Mouse (Mus musculus): Measurements from ENCODE around the gene Yif1b. TPM values are rescaled to one million over a fixed set of nuclear protein-coding genes. Genes with fewer than 3 reads are reported as not detected.

Yif1b gene
- polyA plus RNA-seq, 1 experiment from 2014 or later = 114 TPM

- 76% methylated on average over 4 of the region's 4 CpGs for WGBS
- Histone ChIP-seq H3K27me3 (ENCODE audit: control insufficient read depth, insufficient read depth, low read length) (no peaks in the 10 kb centered on the region), H3K9ac (ENCODE audit: low read length) (no peak overlapping the region), H3K4me3 (ENCODE audit: control insufficient read depth in 1 of 2, insufficient read depth in 1 of 2, low read depth in 1 of 2, low read length in 2 of 2) (no peak overlapping the region), H3K4me1 (ENCODE audit: control insufficient read depth in 2 of 2, insufficient read depth in 2 of 2, low read length in 2 of 2) (peaks cover 17 to 27% of the 10 kb centered on the region in 2 experiments), H3K9me3 (ENCODE audit: control insufficient read depth, low read length) (no peaks in the 10 kb centered on the region), H3K27ac (replicated peaks in 1 of 2; ENCODE audit: control insufficient read depth in 1 of 2, insufficient read depth in 1 of 2, low read depth in 2 of 2, low read length in 2 of 2) (no peak overlapping the region), H3K36me3 (ENCODE audit: control insufficient read depth, insufficient read depth, low read length) (no peaks in the 10 kb centered on the region), H3K4me2 (ENCODE audit: low read length) (no peak overlapping the region)
- ATAC-seq (ENCODE audit: insufficient number of reproducible peaks, insufficient read depth, low FRiP score, low read depth) = no peak
Measured at GRCm38 (mm10) chr7:29266931-29267330, 28.8 kb downstream of the Yif1b start.

DNA sequence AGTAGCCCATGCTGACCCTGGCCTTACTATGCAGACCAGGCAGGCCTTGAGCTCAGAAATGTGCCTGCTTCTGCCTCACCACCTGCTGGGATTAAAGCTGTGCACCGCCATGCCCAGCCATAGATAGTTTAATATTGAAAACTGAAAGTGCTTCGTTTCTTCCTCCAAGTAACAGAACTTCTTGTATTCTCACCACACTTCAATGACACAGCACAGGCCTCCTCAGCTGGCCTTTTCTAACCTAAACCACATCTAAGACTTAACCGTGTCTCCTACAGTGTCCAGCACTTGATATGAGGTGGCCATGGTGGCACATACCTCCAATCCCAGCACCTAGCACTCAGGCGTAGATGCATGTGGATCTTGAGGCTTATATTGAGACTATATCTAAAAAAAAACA, 32.3 kb downstream of the Yif1b start:
- H3K4me2 ChIP-seq (ENCODE audit: low read length) = no peak overlapping the region
- H3K4me1 ChIP-seq (ENCODE audit: control insufficient read depth in 2 of 2, insufficient read depth in 2 of 2, low read length in 2 of 2) = peaks cover 14 to 26% of the 10 kb centered on the region in 2 experiments
- WGBS = 88% methylated on average over 4 of the region's 4 CpGs
- H3K4me3 ChIP-seq (ENCODE audit: control insufficient read depth in 1 of 2, insufficient read depth in 1 of 2, low read depth in 1 of 2, low read length in 2 of 2) = no peak overlapping the region
- H3K27ac ChIP-seq (replicated peaks in 1 of 2; ENCODE audit: control insufficient read depth in 1 of 2, insufficient read depth in 1 of 2, low read depth in 2 of 2, low read length in 2 of 2) = no peak overlapping the region
- ATAC-seq (ENCODE audit: insufficient number of reproducible peaks, insufficient read depth, low FRiP score, low read depth) = no peak
- H3K27me3 ChIP-seq (ENCODE audit: control insufficient read depth, insufficient read depth, low read length) = no peaks in the 10 kb centered on the region
- no peak overlapping the region for H3K9ac ChIP-seq (ENCODE audit: low read length)
- H3K9me3 ChIP-seq (ENCODE audit: control insufficient read depth, low read length) = no peaks in the 10 kb centered on the region
- H3K36me3 ChIP-seq (ENCODE audit: control insufficient read depth, insufficient read depth, low read length) = no peaks in the 10 kb centered on the region

- no peaks in the 10 kb centered on the region for H3K36me3 ChIP-seq (ENCODE audit: control insufficient read depth, insufficient read depth, low read length)
- no peaks in the 10 kb centered on the region for H3K9me3 ChIP-seq (ENCODE audit: control insufficient read depth, low read length)
- H3K4me3 ChIP-seq (ENCODE audit: control insufficient read depth in 1 of 2, insufficient read depth in 1 of 2, low read depth in 1 of 2, low read length in 2 of 2) = no peak overlapping the region
- ATAC-seq (ENCODE audit: insufficient number of reproducible peaks, insufficient read depth, low FRiP score, low read depth) = peak; percentile 50; the same call in 1 of the 2 replicates
- no peaks in the 10 kb centered on the region for H3K27me3 ChIP-seq (ENCODE audit: control insufficient read depth, insufficient read depth, low read length)
- WGBS = 38% methylated on average over 8 of the region's 8 CpGs
- peak overlapping the region; percentile 52 for H3K9ac ChIP-seq (ENCODE audit: low read length)
- H3K27ac ChIP-seq (replicated peaks in 1 of 2; ENCODE audit: control insufficient read depth in 1 of 2, insufficient read depth in 1 of 2, low read depth in 2 of 2, low read length in 2 of 2) = peak overlapping the region; percentile 71 to 81
- peaks cover 13 to 23% of the 10 kb centered on the region in 2 experiments for H3K4me1 ChIP-seq (ENCODE audit: control insufficient read depth in 2 of 2, insufficient read depth in 2 of 2, low read length in 2 of 2)
- peak overlapping the region; percentile 53 for H3K4me2 ChIP-seq (ENCODE audit: low read length)
Measured at GRCm38 (mm10) chr7:29271687-29272465, 33.7 kb downstream of the Yif1b start.

GRCm38 (mm10) chr7:29276715-29277114, 38.6 kb downstream of the Yif1b start:
- Histone ChIP-seq H3K9ac (ENCODE audit: low read length) (no peak overlapping the region), H3K9me3 (ENCODE audit: control insufficient read depth, low read length) (no peaks in the 10 kb centered on the region), H3K36me3 (ENCODE audit: control insufficient read depth, insufficient read depth, low read length) (no peaks in the 10 kb centered on the region), H3K4me3 (ENCODE audit: control insufficient read depth in 1 of 2, insufficient read depth in 1 of 2, low read depth in 1 of 2, low read length in 2 of 2) (no peak overlapping the region), H3K27ac (replicated peaks in 1 of 2; ENCODE audit: control insufficient read depth in 1 of 2, insufficient read depth in 1 of 2, low read depth in 2 of 2, low read length in 2 of 2) (0 out of 4 replicates have a peak overlapping the region, but pooled peaks of 1 of the 2 experiments have one; percentile 1), H3K27me3 (ENCODE audit: control insufficient read depth, insufficient read depth, low read length) (peaks cover 1% of the 10 kb centered on the region; the same call in 1 of the 2 replicates), H3K4me2 (ENCODE audit: low read length) (no peak overlapping the region), H3K4me1 (ENCODE audit: control insufficient read depth in 2 of 2, insufficient read depth in 2 of 2, low read length in 2 of 2) (peaks cover 14 to 30% of the 10 kb centered on the region in 2 experiments)
- 67% methylated on average over 5 of the region's 5 CpGs for WGBS
- no peak for ATAC-seq (ENCODE audit: insufficient number of reproducible peaks, insufficient read depth, low FRiP score, low read depth)

GRCm38 (mm10) chr7:29277510-29277909, 39.4 kb downstream of the Yif1b start:
- H3K4me1 ChIP-seq (ENCODE audit: control insufficient read depth in 2 of 2, insufficient read depth in 2 of 2, low read length in 2 of 2) = peaks cover 14 to 26% of the 10 kb centered on the region in 2 experiments
- H3K36me3 ChIP-seq (ENCODE audit: control insufficient read depth, insufficient read depth, low read length) = no peaks in the 10 kb centered on the region
- no peak for ATAC-seq (ENCODE audit: insufficient number of reproducible peaks, insufficient read depth, low FRiP score, low read depth)
- H3K27me3 ChIP-seq (ENCODE audit: control insufficient read depth, insufficient read depth, low read length) = peaks cover 9% of the 10 kb centered on the region; the same call in 1 of the 2 replicates
- no peak overlapping the region for H3K4me3 ChIP-seq (ENCODE audit: control insufficient read depth in 1 of 2, insufficient read depth in 1 of 2, low read depth in 1 of 2, low read length in 2 of 2)
- H3K4me2 ChIP-seq (ENCODE audit: low read length) = no peak overlapping the region
- no peak overlapping the region for H3K27ac ChIP-seq (replicated peaks in 1 of 2; ENCODE audit: control insufficient read depth in 1 of 2, insufficient read depth in 1 of 2, low read depth in 2 of 2, low read length in 2 of 2)
- WGBS = 72% methylated on average over 4 of the region's 4 CpGs
- H3K9ac ChIP-seq (ENCODE audit: low read length) = no peak overlapping the region
- no peaks in the 10 kb centered on the region for H3K9me3 ChIP-seq (ENCODE audit: control insufficient read depth, low read length)

- ATAC-seq (ENCODE audit: insufficient number of reproducible peaks, insufficient read depth, low FRiP score, low read depth) = no peak
- H3K27ac ChIP-seq (replicated peaks in 1 of 2; ENCODE audit: control insufficient read depth in 1 of 2, insufficient read depth in 1 of 2, low read depth in 2 of 2, low read length in 2 of 2) = peak overlapping the region; percentile 58 to 79; a peak in 2 of 4 replicates
- no peak overlapping the region for H3K9ac ChIP-seq (ENCODE audit: low read length)
- no peak overlapping the region for H3K4me3 ChIP-seq (ENCODE audit: control insufficient read depth in 1 of 2, insufficient read depth in 1 of 2, low read depth in 1 of 2, low read length in 2 of 2)
- no peaks in the 10 kb centered on the region for H3K36me3 ChIP-seq (ENCODE audit: control insufficient read depth, insufficient read depth, low read length)
- H3K9me3 ChIP-seq (ENCODE audit: control insufficient read depth, low read length) = no peaks in the 10 kb centered on the region
- peak overlapping the region; percentile 99; the same call in 1 of the 2 replicates for H3K4me2 ChIP-seq (ENCODE audit: low read length)
- H3K27me3 ChIP-seq (ENCODE audit: control insufficient read depth, insufficient read depth, low read length) = peaks cover 12% of the 10 kb centered on the region; the same call in 1 of the 2 replicates
- peaks cover 11 to 22% of the 10 kb centered on the region in 2 experiments for H3K4me1 ChIP-seq (ENCODE audit: control insufficient read depth in 2 of 2, insufficient read depth in 2 of 2, low read length in 2 of 2)
Measured at GRCm38 (mm10) chr7:29279261-29279660, 41.1 kb downstream of the Yif1b start.

- 13% methylated on average over 8 of the region's 8 CpGs for WGBS
- peak; percentile 26; the same call in 1 of the 2 replicates for ATAC-seq (ENCODE audit: insufficient number of reproducible peaks, insufficient read depth, low FRiP score, low read depth)
- H3K36me3 ChIP-seq (ENCODE audit: control insufficient read depth, insufficient read depth, low read length) = no peaks in the 10 kb centered on the region
- peaks cover 12% of the 10 kb centered on the region; the same call in 1 of the 2 replicates for H3K27me3 ChIP-seq (ENCODE audit: control insufficient read depth, insufficient read depth, low read length)
- H3K4me3 ChIP-seq (ENCODE audit: control insufficient read depth in 1 of 2, insufficient read depth in 1 of 2, low read depth in 1 of 2, low read length in 2 of 2) = 0 out of 4 replicates have a peak overlapping the region, but pooled peaks of 1 of the 2 experiments have one; percentile 73
- H3K9ac ChIP-seq (ENCODE audit: low read length) = no peak overlapping the region
- peak overlapping the region; percentile 58 to 79 for H3K27ac ChIP-seq (replicated peaks in 1 of 2; ENCODE audit: control insufficient read depth in 1 of 2, insufficient read depth in 1 of 2, low read depth in 2 of 2, low read length in 2 of 2)
- no peaks in the 10 kb centered on the region for H3K9me3 ChIP-seq (ENCODE audit: control insufficient read depth, low read length)
- H3K4me2 ChIP-seq (ENCODE audit: low read length) = peak overlapping the region; percentile 99
- peaks cover 11 to 22% of the 10 kb centered on the region in 2 experiments for H3K4me1 ChIP-seq (ENCODE audit: control insufficient read depth in 2 of 2, insufficient read depth in 2 of 2, low read length in 2 of 2)
Measured at GRCm38 (mm10) chr7:29279924-29280323, 41.8 kb downstream of the Yif1b start.
